Mouse (Mus musculus) lung, postnatal 0 days (tissue): ENCODE results near the gene Pptc7.

ENCODE experiments used
- CTCF ChIP-seq: IDR thresholded peaks from 2 replicates; pipeline ENCODE4 v1.5.1; 2016; ENCODE audit warnings: antibody characterized with exemption, mild to moderate bottlenecking
- EP300 ChIP-seq: IDR thresholded peaks from 2 replicates; pipeline ENCODE4 v1.6.1; 2016; ENCODE audit warnings: antibody characterized with exemption, mild to moderate bottlenecking, control low read depth

DNA sequence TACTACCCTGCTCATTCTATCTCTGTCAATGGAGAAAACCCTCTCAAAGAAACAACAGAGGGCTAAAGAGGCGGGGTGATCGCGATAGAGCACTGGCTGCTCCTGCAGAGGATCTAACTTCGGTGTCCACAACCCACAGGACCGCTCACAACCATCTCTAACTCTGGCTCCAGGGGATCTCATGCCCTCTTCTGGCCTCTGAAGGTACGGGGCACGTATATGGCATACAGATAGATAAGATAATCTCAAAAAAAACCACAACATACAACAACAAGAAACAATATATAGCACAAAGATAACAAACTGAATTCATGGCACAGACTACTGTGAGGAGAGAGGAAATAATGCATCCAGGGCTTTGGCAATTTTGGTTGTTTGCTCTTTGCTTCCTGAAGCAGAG is 22.1 kb upstream of the Pptc7 start:
- TF ChIP-seq CTCF = peak; percentile 26
- no peak for TF ChIP-seq EP300
